Mouse (Mus musculus) stomach, embryonic 15.5 days (tissue): Measurements from ENCODE around the gene Tcl1b2. TPM values are rescaled to one million over a fixed set of nuclear protein-coding genes. Genes with fewer than 3 reads are reported as not detected.

Source experiments
- ATAC-seq: fragments of 200-750 bp; cut with Nextera tagmentation; 2 replicates; pipeline ENCODE4 v1.8.0; 2017; ENCODE audit warnings: low read depth, moderate number of reproducible peaks, moderate TSS enrichment; ENCODE audit not compliant: insufficient read depth, low FRiP score
- H3K27ac ChIP-seq: fragments of 300-500 bp; sonication (generic); 2 replicates; pipeline ENCODE4 v1.5.1; 2015; ENCODE audit warnings: mild to moderate bottlenecking, inconsistent platforms
- H3K27me3 ChIP-seq: fragments of 300-500 bp; sonication (generic); replicated peaks from 2 replicates; pipeline ENCODE4 v1.6.1; 2015; ENCODE audit warnings: inconsistent platforms
- H3K36me3 ChIP-seq: fragments of 300-500 bp; sonication (generic); 2 replicates; pipeline ENCODE4 v1.6.1; 2015; ENCODE audit warnings: inconsistent platforms
- H3K4me1 ChIP-seq: fragments of 300-500 bp; sonication (generic); 2 replicates; pipeline ENCODE4 v1.6.1; 2015; ENCODE audit warnings: inconsistent platforms
- H3K4me2 ChIP-seq: fragments of 300-500 bp; sonication (generic); 2 replicates; pipeline ENCODE4 v1.6.1; 2015; ENCODE audit warnings: mild to moderate bottlenecking, inconsistent platforms
- H3K4me3 ChIP-seq: fragments of 300-500 bp; sonication (generic); replicated peaks from 2 replicates; pipeline ENCODE4 v1.5.1; 2015; ENCODE audit warnings: inconsistent platforms
- H3K9ac ChIP-seq: fragments of 300-500 bp; sonication (generic); 2 replicates; pipeline ENCODE4 v1.6.1; 2015; ENCODE audit warnings: inconsistent platforms
- H3K9me3 ChIP-seq: fragments of 300-500 bp; sonication (generic); 2 replicates; pipeline ENCODE4 v1.6.1; 2016; ENCODE audit warnings: inconsistent platforms
- WGBS: fragments of 180-500 bp; shearing (Covaris S2); methylation state at CpG from one replicate; pipeline ENCODE4 v1.1.7; 2015; 5-methylcytosine and 5-hydroxymethylcytosine counted together
- polyA plus RNA-seq: library from polyadenylated mRNA; unstranded; fragments of >200 nt; fragmentation: Nextera tagmentation; extraction: Ambion mirVana; gene quantifications from 2 replicates; pipeline ENCODE4 v1.2.1, GENCODE M21; 2015

The Tcl1b2 gene
- polyA plus RNA-seq = not detected in 2 replicates

- Histone ChIP-seq H3K9ac (no peak within 1 kb of the TSS), H3K4me2 (no peak within 1 kb of the TSS), H3K9me3 (no peaks in the 10 kb centered on the region), H3K27me3 (no peaks in the 10 kb centered on the region), H3K4me3 (no peak within 1 kb of the TSS), H3K4me1 (no peaks in the 10 kb centered on the region), H3K36me3 (no peaks in the 10 kb centered on the region), H3K27ac (no peak within 1 kb of the TSS)
- ATAC-seq = no peak
- 75% methylated on average over 3 of the region's 3 CpGs for WGBS
Observed at GRCm38 (mm10) chr12:105145714-105146113, at the start of gene Tcl1b2. Tcl1b2 (plus strand) TSS chr12:105146014.

- Histone ChIP-seq H3K9ac (no peak overlapping the region), H3K4me2 (no peak overlapping the region), H3K27me3 (no peaks in the 10 kb centered on the region), H3K9me3 (no peaks in the 10 kb centered on the region), H3K27ac (no peak overlapping the region), H3K4me1 (no peaks in the 10 kb centered on the region), H3K4me3 (no peak overlapping the region), H3K36me3 (no peaks in the 10 kb centered on the region)
- ATAC-seq = no peak
- 51% methylated on average over 9 of the region's 9 CpGs for WGBS
Observed at GRCm38 (mm10) chr12:105099466-105100044, 46.3 kb upstream of the Tcl1b2 start.

GRCm38 (mm10) chr12:105102901-105103300, 42.9 kb upstream of the Tcl1b2 start:
- no peak overlapping the region for H3K4me3 ChIP-seq
- H3K9ac ChIP-seq = no peak overlapping the region
- no peak overlapping the region for H3K27ac ChIP-seq
- no peaks in the 10 kb centered on the region for H3K36me3 ChIP-seq
- ATAC-seq = no peak
- no peak overlapping the region for H3K4me2 ChIP-seq
- no peaks in the 10 kb centered on the region for H3K9me3 ChIP-seq
- H3K4me1 ChIP-seq = no peaks in the 10 kb centered on the region
- no peaks in the 10 kb centered on the region for H3K27me3 ChIP-seq
- 51% methylated on average over 8 of the region's 8 CpGs for WGBS

- H3K9ac ChIP-seq = no peak overlapping the region
- 3% methylated on average over 4 of the region's 4 CpGs for WGBS
- H3K27ac ChIP-seq = no peak overlapping the region
- no peaks in the 10 kb centered on the region for H3K36me3 ChIP-seq
- no peaks in the 10 kb centered on the region for H3K27me3 ChIP-seq
- H3K4me1 ChIP-seq = no peaks in the 10 kb centered on the region
- no peak overlapping the region for H3K4me2 ChIP-seq
- ATAC-seq = no peak
- H3K4me3 ChIP-seq = no peak overlapping the region
- no peaks in the 10 kb centered on the region for H3K9me3 ChIP-seq
Observed at GRCm38 (mm10) chr12:105104036-105104435, 41.8 kb upstream of the Tcl1b2 start.

GRCm38 (mm10) chr12:105105326-105105725, 40.5 kb upstream of the Tcl1b2 start:
- H3K4me2 ChIP-seq = no peak overlapping the region
- no peaks in the 10 kb centered on the region for H3K27me3 ChIP-seq
- H3K27ac ChIP-seq = no peak overlapping the region
- WGBS = 74% methylated on average over 5 of the region's 5 CpGs
- no peaks in the 10 kb centered on the region for H3K4me1 ChIP-seq
- no peaks in the 10 kb centered on the region for H3K36me3 ChIP-seq
- no peaks in the 10 kb centered on the region for H3K9me3 ChIP-seq
- ATAC-seq = no peak
- H3K4me3 ChIP-seq = no peak overlapping the region
- H3K9ac ChIP-seq = no peak overlapping the region

GRCm38 (mm10) chr12:105108856-105109255, 37.0 kb upstream of the Tcl1b2 start:
- 90% methylated on average over 4 of the region's 4 CpGs for WGBS
- H3K36me3 ChIP-seq = no peaks in the 10 kb centered on the region
- no peaks in the 10 kb centered on the region for H3K9me3 ChIP-seq
- no peaks in the 10 kb centered on the region for H3K27me3 ChIP-seq
- no peak overlapping the region for H3K9ac ChIP-seq
- H3K4me1 ChIP-seq = no peaks in the 10 kb centered on the region; the same call in 1 of the 2 replicates
- ATAC-seq = no peak
- no peak overlapping the region for H3K4me2 ChIP-seq
- H3K4me3 ChIP-seq = no peak overlapping the region
- no peak overlapping the region for H3K27ac ChIP-seq

GRCm38 (mm10) chr12:105109406-105109805, 36.4 kb upstream of the Tcl1b2 start:
- 50% methylated on average over 3 of the region's 3 CpGs for WGBS
- no peak for ATAC-seq
- H3K27ac ChIP-seq = no peak overlapping the region
- no peaks in the 10 kb centered on the region for H3K9me3 ChIP-seq
- H3K4me3 ChIP-seq = no peak overlapping the region
- no peaks in the 10 kb centered on the region; the same call in 1 of the 2 replicates for H3K4me1 ChIP-seq
- no peak overlapping the region for H3K9ac ChIP-seq
- no peaks in the 10 kb centered on the region for H3K27me3 ChIP-seq
- no peaks in the 10 kb centered on the region for H3K36me3 ChIP-seq
- no peak overlapping the region for H3K4me2 ChIP-seq

- no peaks in the 10 kb centered on the region for H3K27me3 ChIP-seq
- no peak overlapping the region for H3K27ac ChIP-seq
- H3K9ac ChIP-seq = no peak overlapping the region
- H3K4me3 ChIP-seq = no peak overlapping the region
- WGBS = 60% methylated on average over 4 of the region's 4 CpGs
- H3K9me3 ChIP-seq = no peaks in the 10 kb centered on the region
- ATAC-seq = no peak
- no peaks in the 10 kb centered on the region; the same call in 1 of the 2 replicates for H3K4me1 ChIP-seq
- H3K36me3 ChIP-seq = no peaks in the 10 kb centered on the region
- no peak overlapping the region for H3K4me2 ChIP-seq
Observed at GRCm38 (mm10) chr12:105109812-105110211, 36.0 kb upstream of the Tcl1b2 start.

GRCm38 (mm10) chr12:105112321-105112988, 33.4 kb upstream of the Tcl1b2 start:
- ATAC-seq = 0 out of 2 replicates have a peak, but pooled peaks have one; percentile 27
- Histone ChIP-seq H3K36me3 (no peaks in the 10 kb centered on the region), H3K9me3 (no peaks in the 10 kb centered on the region), H3K4me2 (no peak overlapping the region), H3K27me3 (no peaks in the 10 kb centered on the region), H3K4me3 (no peak overlapping the region), H3K4me1 (no peaks in the 10 kb centered on the region; the same call in 1 of the 2 replicates), H3K27ac (no peak overlapping the region), H3K9ac (no peak overlapping the region)
- WGBS = 41% methylated on average over 13 of the region's 13 CpGs

- H3K9me3 ChIP-seq = no peaks in the 10 kb centered on the region
- no peak overlapping the region for H3K27ac ChIP-seq
- H3K4me2 ChIP-seq = no peak overlapping the region
- H3K4me3 ChIP-seq = no peak overlapping the region
- no peak for ATAC-seq
- WGBS = 89% methylated on average over 1 of the region's 1 CpGs
- H3K36me3 ChIP-seq = no peaks in the 10 kb centered on the region
- H3K27me3 ChIP-seq = no peaks in the 10 kb centered on the region
- H3K9ac ChIP-seq = no peak overlapping the region
- H3K4me1 ChIP-seq = no peaks in the 10 kb centered on the region; the same call in 1 of the 2 replicates
Observed at GRCm38 (mm10) chr12:105116648-105117047, 29.2 kb upstream of the Tcl1b2 start.

GRCm38 (mm10) chr12:105125362-105125761, 20.5 kb upstream of the Tcl1b2 start:
- Histone ChIP-seq H3K36me3 (no peaks in the 10 kb centered on the region), H3K9ac (no peak overlapping the region), H3K4me3 (no peak overlapping the region), H3K4me2 (no peak overlapping the region), H3K27ac (no peak overlapping the region), H3K4me1 (no peaks in the 10 kb centered on the region), H3K27me3 (no peaks in the 10 kb centered on the region), H3K9me3 (no peaks in the 10 kb centered on the region)
- 77% methylated on average over 6 of the region's 6 CpGs for WGBS
- ATAC-seq = no peak

- 73% methylated on average over 4 of the region's 4 CpGs for WGBS
- Histone ChIP-seq H3K4me3 (no peak overlapping the region), H3K4me1 (no peaks in the 10 kb centered on the region), H3K4me2 (no peak overlapping the region), H3K9me3 (no peaks in the 10 kb centered on the region), H3K36me3 (no peaks in the 10 kb centered on the region), H3K27ac (no peak overlapping the region), H3K27me3 (no peaks in the 10 kb centered on the region), H3K9ac (no peak overlapping the region)
- no peak for ATAC-seq
Observed at GRCm38 (mm10) chr12:105126516-105126915, 19.3 kb upstream of the Tcl1b2 start.
